Mouse (Mus musculus) mesoderm, embryonic 11.5 days (tissue): ENCODE measurements around the gene Hyal3.

Experiments
- DNase-seq: peaks from one replicate; pipeline ENCODE4 v3.0.0-alpha.2; 2012; ENCODE audit warnings: low read depth, low spot score

Gene Hyal3

DNA sequence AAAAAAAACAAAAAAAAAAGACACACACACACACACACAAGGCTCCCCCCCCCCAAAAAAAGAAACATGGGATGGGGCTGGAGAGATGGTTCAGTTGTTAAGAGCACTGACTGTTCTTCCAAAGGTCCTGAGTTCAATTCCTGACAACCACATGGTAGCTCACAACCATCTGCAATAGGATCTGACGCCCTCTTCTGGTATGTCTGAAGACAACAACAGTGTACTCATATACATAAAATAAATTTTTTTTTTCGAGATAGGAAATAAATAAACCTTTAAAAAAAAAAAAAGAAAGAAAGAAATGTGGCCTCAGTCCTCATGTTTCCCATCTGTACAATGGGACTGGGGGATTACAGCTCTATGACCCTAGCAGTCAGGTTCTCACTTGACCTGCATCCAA, 36.8 kb downstream of the Hyal3 start:
- no peak for DNase-seq

GRCm38 (mm10) chr9:107618098-107618497, 37.5 kb downstream of the Hyal3 start:
- no peak for DNase-seq

GRCm38 (mm10) chr9:107618778-107619545, 38.3 kb downstream of the Hyal3 start:
- DNase-seq = no peak

- no peak for DNase-seq
These were observed 38.9 kb downstream of the Hyal3 start for GRCm38 (mm10) chr9:107619546-107619879.

GRCm38 (mm10) chr9:107620954-107621353, 40.3 kb downstream of the Hyal3 start:
- DNase-seq = no peak

DNA sequence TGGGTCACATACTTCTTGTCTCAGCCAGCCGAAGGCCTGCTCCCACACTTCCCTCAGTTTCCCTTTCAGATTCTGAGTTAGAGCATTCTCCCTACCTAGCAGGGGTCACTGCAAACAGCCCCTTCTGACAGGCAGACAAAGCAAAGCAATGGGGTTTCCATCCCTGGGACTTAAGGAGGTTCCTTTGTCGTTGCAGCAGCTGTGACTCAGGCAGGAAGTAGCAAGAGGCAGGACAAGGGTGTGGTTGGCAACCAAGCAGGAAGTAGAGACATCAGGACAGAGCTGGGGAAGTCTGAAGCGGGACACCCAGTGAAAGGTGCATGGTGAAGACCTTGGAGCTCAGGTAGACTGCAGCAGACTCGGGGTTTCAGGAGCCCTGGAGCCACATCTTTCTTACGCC, 43.9 kb downstream of the Hyal3 start:
- DNase-seq = no peak

GRCm38 (mm10) chr9:107624951-107625350, 44.3 kb downstream of the Hyal3 start:
- no peak for DNase-seq

DNA sequence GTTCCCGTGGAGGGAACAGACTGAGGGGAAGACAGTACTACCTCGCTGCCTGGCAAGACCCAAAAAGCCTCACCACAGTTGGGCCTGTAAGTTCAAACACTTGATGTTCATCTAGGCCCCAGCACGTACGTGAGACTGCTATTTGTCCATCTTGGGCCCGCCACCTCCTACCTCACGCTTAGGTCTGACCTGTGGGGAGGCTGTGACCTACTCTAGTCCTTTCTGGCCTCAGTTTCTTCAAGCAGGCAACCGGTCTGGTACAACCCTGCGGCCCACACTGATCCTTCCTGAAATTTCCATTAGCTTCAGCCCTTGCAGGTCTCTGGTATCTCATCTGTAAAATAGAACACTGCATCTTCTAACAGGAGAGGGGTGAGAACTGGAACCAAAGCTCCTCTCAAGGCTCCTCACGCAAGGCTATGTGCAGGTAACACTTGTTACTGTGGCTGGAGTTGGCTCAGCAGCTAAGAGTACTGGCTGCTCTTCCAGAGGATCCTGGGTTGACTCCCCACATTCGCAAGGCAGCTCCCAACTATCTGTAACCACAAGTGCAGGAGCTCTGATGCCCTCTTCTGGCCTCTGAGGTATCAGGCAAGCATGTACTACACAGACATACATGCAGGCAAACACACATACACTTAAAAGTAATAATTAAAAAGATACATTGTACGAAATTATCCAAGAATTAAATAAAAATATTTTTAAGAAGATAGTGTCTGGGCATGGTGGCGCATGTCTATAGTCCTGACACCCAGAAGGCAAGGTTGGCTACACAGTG, 44.9 kb downstream of the Hyal3 start:
- DNase-seq = no peak

DNA sequence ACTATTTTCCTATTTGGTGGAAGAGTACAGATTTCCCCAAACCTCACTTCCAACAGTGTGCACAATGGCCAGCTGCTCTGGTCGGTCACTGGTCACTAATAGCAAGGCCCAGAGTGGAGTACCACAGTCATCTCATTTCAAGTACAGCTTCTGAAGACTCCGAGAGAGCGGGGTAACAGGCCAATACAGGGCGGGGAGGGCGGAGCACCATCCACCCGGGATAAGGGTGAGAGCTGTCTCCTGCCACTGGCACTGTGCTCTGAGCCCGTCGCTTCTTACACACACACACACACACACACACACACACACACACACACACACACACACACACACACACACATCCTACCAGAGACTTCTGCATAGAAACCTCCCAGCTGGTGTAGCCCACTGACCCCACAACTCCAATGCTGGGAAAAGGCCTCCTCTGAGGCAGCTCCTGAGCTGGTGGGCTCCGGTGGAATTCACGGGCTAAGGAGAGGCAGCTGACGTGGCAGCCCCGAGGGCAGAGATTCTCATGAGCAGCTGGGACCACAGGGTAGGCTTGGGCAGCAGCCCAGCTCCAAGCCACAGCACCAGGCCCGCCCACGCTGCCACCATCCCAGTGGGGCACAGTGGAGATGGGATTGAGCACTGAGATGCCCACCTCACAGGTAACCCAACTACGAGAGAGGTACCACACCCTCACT, 45.7 kb downstream of the Hyal3 start:
- peak; percentile 65 for DNase-seq

DNA sequence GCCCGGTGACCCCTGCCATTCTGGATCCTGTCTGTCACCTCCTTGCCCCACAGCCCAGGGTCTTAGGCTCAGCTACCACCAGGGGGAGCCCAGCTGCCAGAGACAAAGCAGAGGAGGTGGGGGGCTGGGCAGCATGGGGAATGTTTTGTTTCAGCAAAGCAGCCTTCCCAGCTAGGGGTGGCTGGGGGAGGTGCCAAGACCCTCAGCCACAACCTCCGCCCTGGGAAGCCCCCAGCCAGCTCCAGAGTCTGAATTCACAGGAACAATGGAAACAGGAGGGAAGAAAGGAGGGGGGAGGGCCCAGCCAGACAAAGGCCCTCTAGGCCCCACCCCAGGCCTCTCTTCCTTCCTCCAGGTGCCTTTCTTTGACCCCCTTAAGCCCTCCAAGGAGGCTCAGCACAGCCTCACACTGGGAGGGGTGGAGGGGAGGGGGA, 46.2 kb downstream of the Hyal3 start:
- DNase-seq = peak; percentile 95

DNA sequence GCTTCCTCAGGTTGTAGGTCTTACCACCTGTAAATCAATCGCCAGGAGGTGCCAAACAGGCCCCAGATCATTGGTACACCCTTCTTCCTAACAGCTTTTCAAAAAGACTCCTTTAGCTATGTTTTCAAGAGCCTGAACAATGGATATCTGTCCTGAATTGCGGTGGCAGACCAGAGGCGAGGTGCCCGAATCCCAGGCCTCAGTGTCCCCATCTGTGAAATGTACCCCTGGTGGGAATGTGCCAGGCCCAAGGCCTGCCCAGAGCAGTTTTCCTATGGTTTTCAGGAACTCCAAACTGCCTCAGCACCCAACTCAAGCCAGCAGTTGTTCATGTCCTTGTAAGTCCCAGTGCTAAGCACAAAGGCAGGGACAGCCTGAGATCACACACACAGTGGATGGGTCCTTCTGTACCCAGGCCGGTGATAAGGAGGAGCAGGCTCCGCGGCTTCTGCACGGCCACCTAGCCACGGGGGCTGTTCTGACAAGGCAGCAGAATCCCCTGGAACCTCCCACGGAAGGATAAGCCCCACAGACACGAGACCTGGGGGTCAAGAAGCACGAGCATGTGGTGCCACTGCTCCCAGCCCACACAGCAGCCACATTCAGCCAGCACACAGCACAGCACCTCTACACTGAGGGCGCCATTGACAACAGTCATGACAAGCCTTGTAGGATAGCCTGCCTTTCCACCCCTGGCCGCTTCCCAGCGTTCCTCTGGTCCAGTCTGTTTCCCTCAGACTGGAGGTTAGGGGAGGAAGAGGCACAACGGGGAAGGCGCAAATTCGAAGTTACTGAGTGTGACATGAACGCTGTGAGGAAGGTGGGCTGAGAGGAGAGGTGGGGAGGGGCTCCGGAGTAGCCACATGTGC, 47.0 kb downstream of the Hyal3 start:
- no peak for DNase-seq

DNA sequence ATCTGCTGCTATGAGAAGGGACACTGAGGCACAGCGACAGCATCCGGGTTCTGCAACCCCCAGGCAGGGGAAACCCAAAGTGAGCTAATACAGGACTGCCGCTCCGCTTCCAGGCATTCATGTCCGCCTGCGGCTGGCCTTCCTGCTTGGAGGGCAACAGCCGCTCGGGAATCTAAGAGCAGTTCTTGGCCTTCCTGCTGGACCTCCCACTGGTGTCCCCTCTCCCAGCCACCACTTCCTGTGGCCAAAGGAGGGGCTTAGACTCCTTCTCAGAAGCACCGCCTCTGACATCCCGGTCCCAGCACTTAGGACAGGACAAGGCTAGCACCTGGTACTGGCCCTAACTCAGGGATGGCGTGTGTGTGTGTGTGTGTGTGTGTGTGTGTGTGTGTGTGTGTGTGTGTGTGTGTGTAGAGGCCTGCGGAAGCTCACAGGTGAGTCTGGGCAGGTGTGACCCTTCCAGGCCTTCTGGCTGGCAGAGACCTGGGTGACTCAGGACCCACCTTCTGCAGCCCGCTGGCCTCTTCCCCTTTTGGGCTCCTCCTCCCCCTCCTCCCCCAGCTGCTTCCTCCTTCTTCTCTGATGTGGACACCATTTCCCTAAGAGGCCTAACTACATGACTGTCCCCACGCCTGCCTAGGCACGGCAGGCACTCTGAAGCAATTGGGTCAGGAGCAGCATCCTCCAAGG, 48.2 kb downstream of the Hyal3 start:
- DNase-seq = no peak

- no peak for DNase-seq
These were observed 48.8 kb downstream of the Hyal3 start for GRCm38 (mm10) chr9:107629411-107629730.

- no peak for DNase-seq
These were observed 49.3 kb downstream of the Hyal3 start for GRCm38 (mm10) chr9:107629901-107630425.

- peak; percentile 88 for DNase-seq
These were observed 50.0 kb downstream of the Hyal3 start for GRCm38 (mm10) chr9:107630576-107630975.

DNA sequence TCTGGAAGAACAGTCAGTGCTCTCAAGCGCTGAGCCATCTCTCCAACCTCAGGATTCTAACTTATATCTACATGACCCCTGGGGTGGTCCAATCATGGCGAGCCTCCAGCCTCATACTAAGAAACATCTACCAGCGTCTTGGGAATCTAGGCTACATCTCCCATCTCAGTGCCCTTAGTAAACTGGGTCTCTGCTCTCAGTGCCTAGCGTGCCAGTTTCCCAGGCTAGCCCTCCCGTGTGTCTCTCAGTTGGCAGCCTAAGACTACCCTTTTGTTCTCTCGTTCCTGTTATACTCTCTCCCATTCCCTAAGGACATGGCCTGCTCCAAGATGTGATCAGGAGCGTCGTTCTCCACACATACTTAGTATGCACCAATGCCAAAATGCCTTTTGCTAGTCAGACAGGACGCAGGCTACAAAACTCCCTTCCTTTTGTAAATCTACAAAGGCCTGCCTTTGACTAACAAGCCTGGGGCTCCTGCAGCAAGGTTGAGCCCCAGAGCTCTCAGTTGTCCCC, 50.8 kb downstream of the Hyal3 start:
- DNase-seq = no peak

GRCm38 (mm10) chr9:107631861-107632260, 51.2 kb downstream of the Hyal3 start:
- DNase-seq = no peak

GRCm38 (mm10) chr9:107632478-107632877, 51.9 kb downstream of the Hyal3 start:
- no peak for DNase-seq

DNA sequence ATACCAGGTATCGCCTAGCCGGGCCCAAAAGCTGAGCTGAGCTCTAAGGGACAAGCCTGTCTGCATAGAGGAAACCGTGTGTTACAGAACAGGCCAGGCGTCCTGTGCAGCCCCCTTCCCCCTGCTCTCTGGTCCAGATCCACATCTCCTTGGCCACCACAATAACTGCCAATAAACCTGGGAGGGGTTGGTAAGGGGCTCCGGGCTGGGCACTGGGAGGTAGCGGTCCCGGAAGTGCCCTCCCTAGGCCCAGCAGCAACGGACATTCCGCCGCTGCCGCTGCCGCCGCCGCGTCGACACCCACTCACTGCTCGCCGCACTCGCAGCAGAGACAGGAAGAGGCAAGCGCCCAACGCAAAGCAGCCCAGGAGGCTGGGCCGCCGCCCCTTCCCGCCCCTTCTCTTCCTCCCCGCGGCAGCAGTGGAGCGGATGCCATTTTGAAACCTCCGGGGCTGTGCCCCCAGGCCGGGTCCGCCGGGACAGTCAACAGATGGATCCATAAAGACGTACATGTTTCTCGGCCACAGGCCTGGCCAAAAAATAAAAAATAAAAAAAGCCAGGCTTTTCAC, 52.6 kb downstream of the Hyal3 start:
- DNase-seq = peak; percentile 75
